Mouse (Mus musculus) stomach, postnatal 0 days (tissue): ENCODE results near the gene Ankrd33b.

Experiments
- CTCF ChIP-seq: IDR thresholded peaks from 2 replicates; pipeline ENCODE4 v1.5.1; 2016; ENCODE audit warnings: antibody characterized with exemption, low read depth, mild to moderate bottlenecking, moderate library complexity
- EP300 ChIP-seq: optimal IDR thresholded peaks from 2 replicates; pipeline ENCODE3; 2016; ENCODE audit warnings: antibody characterized with exemption

DNA sequence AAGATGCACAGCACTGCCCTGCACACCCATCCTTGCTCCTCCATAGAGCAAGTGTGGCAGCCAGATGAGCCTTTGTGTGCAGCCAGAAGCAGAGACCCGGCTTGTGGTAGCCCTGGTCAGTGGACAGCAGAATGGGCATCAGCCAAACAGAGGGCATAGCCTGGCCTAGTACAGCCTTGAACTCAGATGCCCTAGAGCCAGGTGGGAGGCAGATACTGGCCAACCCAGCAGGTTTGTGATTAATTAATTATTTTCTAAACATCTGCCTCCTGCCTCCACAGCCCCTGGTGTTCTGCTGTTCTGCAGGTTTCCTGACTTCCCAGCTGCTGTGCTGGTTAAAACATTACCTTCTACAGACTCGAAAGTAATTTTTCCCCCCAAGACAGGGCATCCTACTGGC lies 88.4 kb downstream of the Ankrd33b start:
- TF ChIP-seq CTCF (no peak), EP300 (no peak)
